Mouse (Mus musculus) neural tube, embryonic 10.5 days (tissue): ENCODE results near the gene Apln.

Source experiments
- DNase-seq: peaks from one replicate; pipeline ENCODE4 v3.0.0-alpha.2; 2017; ENCODE audit warnings: low spot score; ENCODE audit errors: extremely low spot score

Apln gene

GRCm38 (mm10) chrX:48019359-48019758, 15.3 kb downstream of the Apln start:
- DNase-seq = no peak

GRCm38 (mm10) chrX:48016906-48017601, 17.6 kb downstream of the Apln start:
- peak; percentile 46 for DNase-seq

- DNase-seq = no peak
Measured at GRCm38 (mm10) chrX:48011656-48012055, 23.0 kb downstream of the Apln start.

GRCm38 (mm10) chrX:48006062-48006461, 28.6 kb downstream of the Apln start:
- no peak for DNase-seq

GRCm38 (mm10) chrX:48004786-48005185, 29.9 kb downstream of the Apln start:
- no peak for DNase-seq

GRCm38 (mm10) chrX:48001151-48001550, 33.5 kb downstream of the Apln start:
- no peak for DNase-seq

GRCm38 (mm10) chrX:47998412-47998811, 36.2 kb downstream of the Apln start:
- no peak for DNase-seq

- peak; percentile 73 for DNase-seq
Measured at GRCm38 (mm10) chrX:47992606-47993005, 42.0 kb downstream of the Apln start.

GRCm38 (mm10) chrX:47988024-47988423, 46.6 kb downstream of the Apln start:
- no peak for DNase-seq

- DNase-seq = peak; percentile 49
Measured at GRCm38 (mm10) chrX:47985000-47985619, 49.5 kb downstream of the Apln start.

GRCm38 (mm10) chrX:47977078-47977477, 57.6 kb downstream of the Apln start:
- DNase-seq = no peak

- DNase-seq = no peak
Measured at GRCm38 (mm10) chrX:47976551-47976950, 58.1 kb downstream of the Apln start.
